Mouse (Mus musculus) retina, adult 2 months (tissue): ENCODE measurements around the gene Sppl2b.
"Not testable (repeated sequence)": the region's sequence is repeated elsewhere in the genome, so short reads cannot be mapped to it uniquely, and the experiment has no call there.

Experiments
- DNase-seq: peaks from one replicate; pipeline ENCODE4 v3.0.0-alpha.2; 2012; ENCODE audit warnings: low read depth, low spot score

Gene Sppl2b

DNA sequence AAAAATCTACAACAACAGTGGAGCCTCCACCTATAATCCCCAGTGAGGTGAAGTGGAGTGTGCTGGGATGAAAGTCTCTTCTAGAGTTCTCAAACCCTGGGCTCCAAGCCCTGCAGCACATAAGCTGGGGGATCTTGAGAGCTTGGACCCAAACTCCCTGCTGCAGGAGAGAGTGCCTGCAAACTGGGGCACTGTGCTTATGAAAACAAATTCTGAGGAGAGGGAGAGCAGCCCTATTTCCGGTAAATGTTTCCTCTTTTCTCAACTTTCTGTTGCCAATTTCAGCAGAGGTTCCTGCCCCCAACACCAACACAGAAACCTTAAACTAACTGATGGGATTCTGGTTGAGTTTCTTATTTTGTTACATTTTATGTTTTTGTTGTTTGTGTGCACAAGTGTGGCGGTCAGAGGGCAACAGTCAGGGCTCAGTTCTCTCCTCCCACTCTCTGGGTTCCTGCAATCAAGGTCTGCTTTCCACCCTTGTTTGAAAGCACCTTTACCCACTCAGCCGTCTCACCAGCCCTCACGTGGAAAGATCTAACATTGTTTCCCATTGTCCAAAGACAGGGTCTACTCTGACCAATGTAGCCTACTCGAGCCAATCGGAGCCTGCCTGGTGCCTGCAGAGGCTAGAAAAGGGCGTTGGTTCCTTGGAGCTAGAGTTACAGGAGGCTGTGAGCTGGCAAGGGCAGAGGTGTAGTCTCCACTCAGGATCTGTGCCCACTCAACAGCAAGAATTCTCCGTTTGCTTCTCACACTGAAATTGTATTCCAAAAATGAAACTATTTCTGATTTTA is 31.0 kb upstream of the Sppl2b start:
- DNase-seq, result no peak

DNA sequence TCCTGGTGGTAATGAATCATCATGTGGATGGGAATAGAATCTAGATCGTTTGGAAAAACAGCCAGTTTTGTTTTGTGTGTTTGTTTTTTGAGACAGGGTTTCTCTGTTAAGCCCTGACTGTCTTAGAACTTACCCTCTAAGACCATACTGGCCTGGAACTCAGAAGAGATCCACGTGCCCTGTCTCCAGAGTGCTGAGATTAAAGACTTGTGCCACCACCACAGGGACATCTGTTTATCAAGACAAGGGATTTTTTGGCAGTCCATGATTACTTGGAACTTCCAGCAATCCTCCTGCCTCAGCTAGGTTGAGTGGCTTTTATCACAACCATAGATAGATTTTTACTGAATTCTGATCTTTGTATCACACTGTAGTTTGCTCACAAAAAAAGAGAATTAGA is 30.2 kb upstream of the Sppl2b start:
- DNase-seq, result no peak

DNA sequence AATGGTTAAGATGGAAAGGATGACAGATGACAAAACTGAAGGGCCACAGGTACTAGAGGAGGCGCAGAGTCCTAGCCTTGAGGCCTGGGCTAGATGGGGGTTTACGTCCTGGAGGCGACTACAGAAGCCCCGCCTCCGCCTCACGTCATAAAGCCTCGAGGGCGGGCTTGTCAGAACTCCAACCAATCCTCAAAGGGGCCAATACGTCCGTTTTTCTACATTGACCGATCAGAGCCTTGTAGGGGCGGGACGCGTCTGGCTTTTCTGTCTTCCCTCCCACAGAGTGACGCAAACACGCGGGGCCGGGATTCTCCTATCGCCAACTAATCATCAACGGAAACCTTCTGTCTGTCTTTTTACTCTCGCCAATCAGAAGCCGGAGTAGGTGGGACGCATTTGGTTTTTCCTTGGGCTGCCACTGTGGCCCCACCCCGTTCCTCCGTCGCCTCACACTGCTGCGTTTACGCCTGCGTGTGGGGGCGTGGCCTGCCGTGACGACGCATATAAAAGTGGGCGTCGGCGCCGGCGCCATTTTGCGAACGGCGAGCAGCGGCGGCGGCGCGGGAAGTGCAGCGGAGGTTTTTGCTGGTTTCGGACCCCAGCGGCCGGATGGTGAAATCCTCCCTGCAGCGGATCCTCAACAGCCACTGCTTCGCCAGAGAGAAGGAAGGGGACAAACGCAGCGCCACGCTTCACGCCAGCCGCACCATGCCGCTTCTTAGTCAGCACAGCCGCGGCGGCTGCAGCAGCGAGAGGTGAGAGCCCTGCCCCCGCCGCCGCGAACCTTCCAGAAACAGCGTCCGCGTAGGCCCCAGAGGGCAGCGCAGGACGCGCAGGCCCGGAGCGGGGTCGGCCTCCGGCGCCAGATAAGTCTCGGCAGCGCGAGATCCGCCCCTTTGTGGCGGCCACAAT is 28.7 kb upstream of the Sppl2b start, which contains the start of gene Oaz1:
Gene Oaz1 (plus strand): TSS at position 506 of the 912 bp plus-strand sequence.
- peak; percentile 100 for DNase-seq

DNA sequence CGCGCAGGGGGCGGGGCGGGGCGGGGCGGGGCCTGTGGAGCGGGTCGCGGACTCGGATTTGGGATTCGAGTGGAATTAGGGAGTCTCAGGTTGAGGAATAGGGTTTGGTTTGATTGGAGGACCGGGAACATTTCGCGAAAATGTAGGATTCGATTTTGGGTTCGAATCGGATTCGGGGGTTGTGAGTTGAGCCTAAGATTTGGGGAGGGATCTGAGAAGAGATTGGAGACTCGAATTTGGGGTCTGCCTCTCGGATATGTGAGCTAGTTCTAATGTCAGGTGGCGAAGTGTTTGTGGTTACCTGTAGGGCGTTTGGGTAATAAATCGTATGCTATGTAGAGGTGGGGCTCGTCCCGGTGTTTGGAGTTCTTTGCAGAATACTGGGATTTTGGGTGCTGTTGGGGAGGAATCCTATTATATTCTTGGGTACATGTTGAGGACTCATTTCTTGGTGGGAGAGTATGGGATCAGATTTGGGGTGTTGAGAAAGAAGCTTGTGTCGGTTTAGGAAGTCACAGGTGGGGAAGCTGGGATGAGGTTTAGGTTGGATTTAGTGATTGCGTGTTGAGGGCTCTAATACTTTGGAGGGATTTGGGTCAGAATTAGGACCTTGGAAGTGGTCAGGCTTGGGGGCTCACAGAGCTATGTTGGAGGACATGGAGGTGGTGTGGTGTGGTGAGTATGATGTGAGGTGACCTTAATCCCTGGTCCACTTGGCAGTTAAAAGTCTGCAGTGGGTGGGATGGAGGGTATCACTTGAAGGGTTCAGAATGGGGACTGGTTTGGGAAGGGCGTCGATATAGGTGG is 27.8 kb upstream of the Sppl2b start:
- DNase-seq, result no peak

DNA sequence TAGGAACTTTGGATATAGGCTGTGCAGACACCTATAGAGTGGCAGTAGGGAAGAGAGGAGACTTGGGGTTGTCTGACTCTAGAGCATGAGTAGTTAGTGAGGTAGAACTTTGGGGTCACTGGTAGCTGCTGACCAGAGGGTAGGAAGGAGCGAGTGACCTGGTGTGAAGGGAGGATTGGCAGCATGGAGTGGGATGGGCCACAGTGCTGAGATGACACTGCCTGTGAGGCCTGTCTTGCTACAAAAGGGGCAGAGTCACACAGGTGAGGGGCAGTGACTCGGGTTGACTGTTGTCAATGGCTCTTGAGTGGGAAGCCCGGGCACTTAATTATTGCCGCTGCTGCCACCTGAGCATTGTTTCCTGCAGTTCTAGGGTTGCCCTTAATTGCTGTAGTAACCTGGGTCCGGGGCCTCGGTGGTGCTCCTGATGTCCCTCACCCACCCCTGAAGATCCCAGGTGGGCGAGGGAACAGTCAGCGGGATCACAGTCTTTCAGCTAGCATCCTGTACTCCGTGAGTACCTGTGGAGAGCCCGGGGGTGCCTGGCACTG is 27.1 kb upstream of the Sppl2b start:
- DNase-seq, result no peak

DNA sequence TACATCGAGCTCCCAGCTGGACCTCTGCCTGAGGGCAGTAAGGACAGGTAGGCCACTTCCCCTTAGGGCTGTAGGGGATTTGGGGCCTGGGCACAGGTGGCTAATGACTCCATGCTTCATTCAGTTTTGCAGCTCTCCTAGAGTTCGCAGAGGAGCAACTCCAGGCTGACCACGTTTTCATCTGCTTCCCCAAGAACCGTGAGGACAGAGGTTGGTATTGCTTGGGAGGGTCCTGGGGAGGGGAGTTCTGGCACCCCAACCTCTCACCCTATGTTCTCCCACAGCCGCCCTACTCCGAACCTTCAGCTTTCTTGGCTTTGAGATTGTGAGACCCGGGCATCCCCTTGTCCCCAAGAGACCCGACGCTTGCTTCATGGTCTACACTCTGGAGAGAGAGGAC is 26.5 kb upstream of the Sppl2b start:
- DNase-seq, result not testable (repeated sequence)

DNA sequence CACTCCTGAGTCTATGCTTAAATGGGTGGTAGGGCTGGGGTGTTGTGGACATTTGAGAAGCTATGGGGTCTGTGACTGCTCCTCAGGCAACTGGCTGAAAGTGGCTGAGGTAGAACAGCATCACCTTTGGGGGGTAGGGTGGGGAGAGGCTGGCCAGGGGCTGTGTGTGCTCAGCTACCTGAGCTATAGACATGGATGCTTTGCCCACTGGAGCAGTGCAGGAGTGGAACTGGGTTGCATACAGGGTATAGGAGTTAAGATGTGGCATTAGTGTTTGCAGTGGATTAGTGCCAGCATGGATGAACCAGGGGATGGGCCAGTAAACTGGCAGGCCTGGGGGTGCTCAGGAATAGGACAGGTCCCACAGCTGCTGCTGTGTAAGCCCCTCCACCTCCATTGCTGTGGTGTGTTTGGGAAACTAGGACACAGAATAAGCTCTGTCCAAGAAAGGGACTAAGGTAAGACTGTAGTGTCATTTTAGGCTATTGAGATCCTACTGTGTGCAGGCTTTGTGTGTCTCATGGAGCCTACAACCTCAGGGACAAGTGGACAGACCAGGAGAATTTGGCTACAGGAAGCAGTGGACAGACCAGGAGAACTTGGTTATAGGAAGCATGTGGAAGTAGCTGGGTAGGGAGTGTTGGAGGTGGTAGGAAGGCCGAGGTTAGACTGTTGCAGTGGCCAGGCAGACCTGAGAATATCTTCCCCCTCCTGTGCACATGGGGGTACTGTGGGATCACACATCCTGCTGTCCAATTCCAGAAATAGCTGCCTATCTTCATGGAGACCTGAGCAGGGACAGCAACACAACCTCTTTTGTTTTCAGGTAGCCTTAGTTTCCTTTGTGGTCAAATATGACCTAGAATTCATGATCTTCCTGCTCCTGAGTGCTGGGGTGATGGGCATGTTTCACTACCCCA is 25.5 kb upstream of the Sppl2b start:
- DNase-seq, result no peak

DNA sequence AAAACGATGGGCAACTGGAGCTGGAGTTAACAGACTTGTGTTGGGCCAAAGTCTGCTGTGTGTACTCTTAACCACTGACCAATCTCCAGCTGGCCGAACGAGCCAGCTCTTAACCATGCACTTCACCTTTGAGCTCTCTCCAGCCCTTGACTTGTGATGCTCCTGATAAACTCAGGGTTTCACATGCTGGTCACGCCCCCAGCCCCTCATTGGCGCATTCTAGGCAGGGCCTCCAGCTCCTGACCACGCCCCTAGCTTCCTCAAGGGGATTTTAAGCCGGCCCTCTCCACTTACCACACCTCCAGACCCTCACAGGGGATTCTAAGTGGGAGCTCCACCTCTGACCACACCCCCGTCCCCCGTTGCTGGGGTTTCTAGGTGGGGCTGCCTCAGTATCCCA is 23.9 kb upstream of the Sppl2b start:
- no peak for DNase-seq

DNA sequence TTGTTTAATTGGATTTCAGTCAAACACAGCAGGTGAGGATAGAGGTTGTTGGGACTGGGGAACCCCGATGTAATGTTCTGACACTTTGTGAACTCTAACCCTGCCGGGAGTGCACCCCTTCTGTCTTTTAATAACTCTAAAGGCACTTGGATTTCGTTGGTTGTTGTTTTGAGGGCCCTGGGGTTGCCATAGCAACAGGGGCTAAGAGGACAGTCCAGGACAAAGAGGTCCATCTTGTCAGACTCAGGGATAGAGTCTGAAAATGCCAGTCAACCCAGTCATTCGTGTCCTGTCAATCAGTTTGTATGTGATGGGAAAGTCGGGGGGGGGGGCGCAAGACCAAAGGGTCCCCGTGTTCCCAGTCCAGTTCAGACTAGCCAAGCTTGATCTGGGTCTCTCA is 22.3 kb upstream of the Sppl2b start:
- DNase-seq, result no peak

DNA sequence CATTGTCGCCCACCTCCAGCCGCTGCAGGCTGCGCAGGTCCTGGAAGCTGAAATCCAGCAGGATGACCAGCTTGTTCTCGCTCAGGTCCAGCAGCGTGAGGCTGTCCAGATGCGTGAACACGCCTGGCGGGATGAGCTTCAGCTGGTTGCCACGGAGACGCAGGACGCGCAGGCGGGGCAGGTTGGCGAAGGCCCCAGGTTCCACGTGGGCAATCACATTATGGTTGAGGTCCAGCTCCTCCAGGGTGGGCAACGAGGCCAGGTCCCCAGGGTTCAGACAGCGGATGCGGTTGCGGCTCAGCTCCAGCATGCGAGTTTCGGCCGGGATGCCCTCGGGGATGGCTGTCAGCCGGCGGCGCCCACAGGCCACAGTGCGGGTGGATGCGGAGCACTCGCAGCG is 19.5 kb upstream of the Sppl2b start:
- no peak for DNase-seq

DNA sequence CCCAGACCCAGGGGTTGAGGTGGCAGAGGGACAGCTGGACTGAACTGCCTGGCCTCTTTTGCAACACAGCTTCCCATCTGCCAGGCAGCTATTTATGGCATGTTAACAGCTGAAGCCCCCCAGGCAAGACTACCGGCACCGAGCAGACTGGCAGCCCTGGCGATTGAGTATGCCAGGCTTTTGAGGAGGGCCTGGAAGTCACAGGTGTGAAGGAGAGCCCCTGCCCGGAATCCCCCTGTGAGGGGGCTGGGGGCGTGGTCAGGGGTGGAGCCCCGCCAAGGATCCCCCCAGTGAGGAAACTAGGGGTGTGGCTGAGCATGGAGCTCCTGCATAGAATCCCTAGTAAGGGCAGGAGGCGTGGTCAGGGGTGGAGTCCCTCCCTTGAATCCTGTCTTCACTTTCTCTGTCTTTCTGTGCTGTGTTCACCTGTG is 18.1 kb upstream of the Sppl2b start:
- no peak for DNase-seq

DNA sequence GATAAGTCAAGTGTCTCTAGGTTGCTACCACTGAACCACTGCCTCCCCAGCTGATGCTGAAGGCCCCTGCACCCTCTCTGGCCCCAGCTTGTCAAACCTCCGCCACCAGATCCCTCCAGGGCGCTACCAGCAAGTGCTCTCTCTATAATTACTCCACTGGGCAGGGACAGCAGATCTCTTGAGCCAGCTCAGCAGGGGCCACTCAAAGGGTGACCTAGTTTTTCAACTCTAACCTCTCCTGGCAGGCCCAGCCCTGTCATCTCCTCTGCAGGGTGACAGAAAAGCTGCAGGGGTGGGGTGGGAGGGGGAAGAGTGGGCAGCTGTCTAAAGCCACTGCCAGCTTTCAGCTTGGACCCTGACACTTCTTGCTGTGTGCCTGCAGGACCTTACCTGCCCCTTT is 17.2 kb upstream of the Sppl2b start:
- peak; percentile 78 for DNase-seq

DNA sequence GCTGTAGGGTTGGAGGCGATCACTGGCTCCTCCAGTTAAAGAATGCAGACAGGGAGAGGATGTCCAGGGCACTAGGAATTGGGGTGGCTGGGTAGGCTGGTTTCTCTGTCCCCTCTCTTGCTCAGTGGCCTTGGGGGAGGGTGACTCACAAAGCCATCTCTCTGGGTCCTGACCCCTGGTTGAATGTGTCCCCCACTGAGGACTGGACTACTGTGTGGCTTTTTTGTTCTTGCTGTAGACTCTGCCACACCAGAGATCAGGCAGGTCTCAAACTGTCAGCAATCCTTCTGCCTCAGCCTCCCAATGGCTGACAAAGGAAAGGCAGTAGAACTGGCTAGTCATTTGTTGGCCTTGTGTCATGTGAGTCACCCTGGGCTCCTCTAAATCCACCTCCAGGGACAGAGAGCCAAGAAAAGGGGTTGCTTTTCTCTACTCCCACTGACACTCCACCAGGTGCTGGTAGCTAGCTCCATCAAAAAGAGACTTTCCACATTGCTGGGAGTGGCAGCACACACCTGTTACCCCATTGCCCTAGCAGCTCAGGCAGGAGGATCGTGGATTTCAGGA is 16.6 kb upstream of the Sppl2b start:
- no peak for DNase-seq

DNA sequence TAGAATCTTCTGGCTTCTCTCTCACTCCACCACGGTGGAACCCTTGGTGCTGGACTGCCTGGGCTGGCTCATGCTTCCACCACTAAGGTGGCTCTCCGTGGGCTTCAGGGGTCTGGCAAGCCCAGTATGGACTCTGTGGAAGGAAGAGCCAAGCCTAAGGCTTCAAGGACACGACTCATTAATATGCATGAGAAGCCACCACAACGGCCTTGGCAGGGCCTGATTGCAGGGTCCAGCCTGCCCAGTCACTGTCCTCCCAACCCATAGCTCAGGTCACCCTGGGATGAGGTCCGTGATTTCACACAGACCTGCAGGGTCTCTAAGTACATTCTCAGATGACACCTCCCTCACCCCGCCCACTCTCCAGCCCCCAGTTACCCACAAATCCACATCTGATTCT is 15.2 kb upstream of the Sppl2b start:
- no peak for DNase-seq

DNA sequence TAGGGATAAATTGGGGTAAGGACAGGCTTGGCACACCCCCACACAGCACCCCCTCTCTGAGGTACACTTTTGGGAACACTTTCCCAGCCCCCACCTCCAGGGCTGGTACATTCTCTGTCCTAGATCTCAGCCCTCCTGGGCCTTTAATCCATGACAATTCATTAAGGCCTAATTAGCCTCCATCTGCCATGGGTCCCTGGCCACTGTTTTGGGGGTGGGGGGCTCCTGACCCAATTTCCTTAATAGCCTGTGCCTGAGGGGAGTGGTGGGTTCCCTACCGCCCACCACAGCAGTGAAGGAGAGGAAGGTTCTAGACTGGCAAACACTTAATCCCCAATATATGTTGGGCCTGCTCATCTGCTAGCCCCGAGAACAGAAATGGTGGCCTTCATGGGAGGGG is 13.4 kb upstream of the Sppl2b start:
- DNase-seq, result no peak

DNA sequence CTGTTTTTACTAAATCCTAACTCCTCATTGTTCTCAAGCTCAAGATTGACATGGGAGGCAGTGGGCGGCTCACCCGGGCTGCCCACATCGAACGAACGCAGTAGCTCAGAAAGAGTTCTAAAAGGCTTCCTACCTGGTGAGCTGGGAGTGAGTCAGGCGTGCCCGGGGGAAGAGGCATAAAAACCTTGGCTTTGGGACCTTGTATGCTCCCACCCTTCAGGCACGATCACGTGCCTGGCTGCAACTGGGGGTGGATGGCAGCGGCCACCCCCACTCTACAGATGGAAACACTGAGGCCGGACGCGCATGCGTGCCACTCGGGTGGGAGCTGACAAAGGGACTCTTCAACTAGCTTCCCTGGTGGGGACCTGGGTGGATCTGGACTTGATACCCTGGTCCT is 12.7 kb upstream of the Sppl2b start:
- no peak for DNase-seq

DNA sequence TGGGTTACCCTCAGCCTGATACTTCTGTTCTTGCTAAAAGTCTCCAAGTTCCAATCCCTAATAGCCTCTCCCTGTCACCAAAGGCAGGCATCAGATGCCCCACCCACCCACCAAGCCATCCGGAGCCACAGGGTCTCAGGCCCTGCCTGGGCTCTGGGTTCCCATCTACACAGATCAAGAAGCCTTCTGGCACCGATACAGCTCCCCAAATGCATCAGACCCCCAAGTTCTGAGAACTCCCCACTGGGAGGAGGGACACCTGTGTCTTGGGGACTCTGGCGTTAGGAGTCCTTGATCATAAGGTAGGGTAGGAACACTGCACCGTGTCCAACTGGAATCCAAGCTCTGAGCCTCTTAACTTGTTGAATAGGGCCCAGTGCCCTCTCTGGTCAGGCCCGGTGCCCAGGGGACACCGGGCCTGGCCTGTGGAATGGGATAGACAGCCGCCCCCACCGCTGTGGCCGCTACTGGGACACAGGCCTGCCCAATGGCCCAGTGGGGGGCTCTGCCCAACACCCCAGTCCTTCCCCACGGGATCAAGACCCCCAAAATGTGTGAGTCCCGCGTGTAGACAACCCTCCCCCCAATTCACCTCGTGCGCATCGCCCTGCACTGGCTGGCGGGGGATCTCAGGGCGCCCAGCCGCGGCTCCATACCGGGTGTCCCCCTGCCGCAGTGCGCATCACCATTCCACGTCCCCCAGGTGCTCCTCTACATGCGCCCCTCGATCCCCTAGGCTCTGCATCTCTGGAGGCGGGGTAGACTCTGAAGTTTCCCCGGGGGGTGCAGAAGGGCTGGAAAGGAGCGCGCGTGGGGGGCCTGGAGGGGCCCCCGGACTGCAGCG is 11.8 kb upstream of the Sppl2b start:
- DNase-seq, result no peak

DNA sequence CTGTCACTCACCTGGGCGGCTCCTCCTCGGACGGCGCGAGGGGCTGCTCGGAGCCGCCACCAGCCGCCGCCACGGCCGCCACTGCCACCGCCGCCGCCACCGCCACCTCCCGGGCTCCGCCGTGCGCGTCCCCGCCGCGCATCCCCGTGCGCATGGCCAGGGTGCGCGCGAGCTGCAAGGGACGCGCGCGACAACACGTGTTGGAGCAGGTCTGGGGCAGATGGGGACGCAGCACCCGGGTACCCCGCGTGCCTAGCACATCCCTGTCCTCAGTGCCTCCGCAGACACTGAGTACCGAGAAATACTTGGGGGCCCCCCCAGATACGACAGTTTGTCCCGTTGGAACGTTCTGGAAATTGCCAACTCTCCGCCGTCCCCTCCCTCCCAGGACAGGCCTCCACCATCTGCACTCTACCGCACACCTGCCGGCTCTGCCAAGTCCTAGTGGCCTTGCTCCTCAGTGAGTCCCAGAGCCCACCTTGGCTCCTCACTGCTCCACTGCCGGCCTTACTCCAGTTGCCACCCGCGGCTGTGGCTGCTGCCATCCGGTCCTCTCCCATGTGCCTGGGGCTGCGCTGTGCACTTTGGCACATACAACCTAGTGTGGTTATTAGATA is 11.0 kb upstream of the Sppl2b start, which contains the start of gene Lingo3:
Gene Lingo3 (minus strand): TSS at position 109 of the 617 bp plus-strand sequence.
- DNase-seq, result peak; percentile 60
